Mouse (Mus musculus): ENCODE results near the gene Gab3.

DNA sequence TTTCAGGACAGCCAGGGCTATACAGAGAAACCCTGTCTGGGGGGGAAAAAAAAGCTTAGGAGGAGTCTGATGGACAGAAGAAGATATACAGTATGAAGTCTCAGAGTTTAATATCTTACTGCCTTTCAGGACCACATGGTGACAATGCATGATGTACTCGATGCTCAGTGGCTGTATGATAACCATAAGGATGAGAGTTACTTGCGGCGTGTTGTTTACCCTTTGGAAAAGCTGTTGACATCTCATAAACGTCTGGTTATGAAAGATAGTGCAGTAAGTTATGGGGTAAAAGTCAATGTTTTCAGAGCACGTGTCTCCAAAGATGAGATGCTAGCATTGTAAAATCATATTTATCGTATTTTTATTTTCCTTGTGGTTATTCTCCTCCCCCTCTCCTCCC, 17.0 kb upstream of the Gab3 start:
- TF ChIP-seq EP300 (IDR thresholded peaks at IDR 0.05; ENCODE audit: insufficient read depth, low read depth, low read length) (no peak), CTCF (IDR thresholded peaks at IDR 0.05) (no peak), POLR2A (IDR thresholded peaks at IDR 0.05; ENCODE audit: insufficient read depth, low read depth, low read length) (no peak)
